Comparison of ENCODE assay signal across 24 mouse cellular contexts in the genomic region with DNA sequence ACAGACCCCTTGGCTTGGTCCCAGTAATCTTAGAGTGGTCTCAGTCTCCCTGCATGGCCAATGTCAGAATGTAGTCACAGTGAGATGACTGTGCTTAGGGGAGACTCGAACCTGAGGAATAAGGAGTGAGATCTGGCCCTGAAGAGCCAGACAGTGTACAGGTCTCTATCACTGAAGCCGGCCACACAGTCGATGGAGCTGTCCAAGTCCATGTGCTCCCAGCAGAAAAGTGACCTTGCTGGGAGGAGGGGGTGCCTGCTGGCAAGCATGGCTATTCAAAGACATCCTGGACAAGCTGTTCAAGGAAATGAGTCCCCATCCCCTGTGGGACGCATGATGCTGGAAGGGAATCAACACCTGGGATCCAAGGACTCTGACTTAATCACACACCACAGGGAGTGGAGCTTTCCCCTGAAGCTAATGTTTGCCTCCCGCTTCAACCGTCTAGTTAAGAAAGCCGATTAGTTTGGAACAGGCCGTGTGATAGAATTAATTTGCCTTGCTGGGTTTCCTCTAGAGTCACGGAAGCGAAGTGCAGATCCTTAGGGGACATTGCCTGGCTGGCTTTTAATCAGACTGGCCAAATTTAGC. TPM values are rescaled to one million over a fixed set of nuclear protein-coding genes. Genes with fewer than 3 reads are reported as not detected.
DNase-seq lines count a peak whose midpoint lies in the region; ATAC-seq and TF ChIP-seq lines count a peak whose summit lies in the region.
"Had no signal": no experiment of that assay in that cellular context is flagged by ENCODE, and none has a peak within 500 bp of the region (broad histone marks: within the 10 kb centered on the region; RNA-seq: fewer than 3 reads in every experiment).

No protein-coding gene starts in this region.

- WGBS in kidney, adult 2 months, result 61% methylated on average over 10 of the region's 10 CpGs
- 41% methylated on average over 10 of the region's 10 CpGs for WGBS in hindbrain, embryonic 14.5 days
- 26% methylated on average over 10 of the region's 10 CpGs for WGBS in midbrain, embryonic 16.5 days

- no peaks in the 10 kb centered on the region for H3K36me3 ChIP-seq in kidney, adult 2 months (ENCODE audit: control insufficient read depth, insufficient read depth, low read length)
- H3K36me3 ChIP-seq in hindbrain, embryonic 14.5 days (replicated peaks; ENCODE audit: control insufficient read depth, insufficient read depth), result no peaks in the 10 kb centered on the region
- H3K36me3 ChIP-seq in midbrain, embryonic 16.5 days (ENCODE audit: control insufficient read depth, insufficient read depth, low read length), result no peaks in the 10 kb centered on the region
- H3K36me3 ChIP-seq: G1E; heart, embryonic 10.5 days; limb, embryonic 13.5 days; stomach, embryonic 15.5 days had no signal

- no peak overlapping the region for H3K9ac ChIP-seq in hindbrain, embryonic 14.5 days
- no peak overlapping the region for H3K9ac ChIP-seq in midbrain, embryonic 16.5 days (ENCODE audit: low read depth, low read length)
- H3K9ac ChIP-seq: limb, embryonic 13.5 days; liver, embryonic 14.5 days; stomach, embryonic 15.5 days had no signal

- DNase-seq in cerebellum, postnatal 10 days, result peak; percentile 22 to 41
- no peak for DNase-seq in cerebellum, adult 11-12 months
- DNase-seq in kidney, adult 2 months, result peak; percentile 34
- DNase-seq in kidney, postnatal 4 days, result no peak
- peak; percentile 33 for DNase-seq in hindbrain, embryonic 14.5 days (ENCODE audit: low spot score)
- no peak for DNase-seq in yolk sac, embryonic 10.5 days (ENCODE audit: low spot score)
- no peak for DNase-seq in layer of hippocampus, postnatal 10 days (ENCODE audit: low spot score in 2 of 2)
- DNase-seq: cerebellum, postnatal 25 days; gastrocnemius, postnatal 14 days; heart, postnatal 10 days; kidney, postnatal 10 days; thymus, adult 2 months had no signal

- no peak for TF ChIP-seq CTCF in kidney, adult 2 months (conservative IDR thresholded peaks at IDR 0.05; ENCODE audit: insufficient read depth, insufficient read length, low read depth, low read length)

- no peak overlapping the region for H3K4me2 ChIP-seq in hindbrain, embryonic 14.5 days (replicated peaks)
- H3K4me2 ChIP-seq in midbrain, embryonic 16.5 days (ENCODE audit: low read length), result no peak overlapping the region
- H3K4me2 ChIP-seq: limb, embryonic 13.5 days; stomach, embryonic 15.5 days had no signal

- no peaks in the 10 kb centered on the region for H3K9me3 ChIP-seq in hindbrain, embryonic 14.5 days (ENCODE audit: control insufficient read depth, low read length)
- H3K9me3 ChIP-seq in midbrain, embryonic 16.5 days (replicated peaks; ENCODE audit: control insufficient read depth, low read length, poor library complexity, severe bottlenecking), result no peaks in the 10 kb centered on the region
- H3K9me3 ChIP-seq: G1E; heart, embryonic 10.5 days; limb, embryonic 13.5 days; stomach, embryonic 15.5 days had no signal

- H3K27me3 ChIP-seq in kidney, adult 2 months (replicated peaks; ENCODE audit: control insufficient read depth, insufficient read depth, low read length), result no peaks in the 10 kb centered on the region
- H3K27me3 ChIP-seq in hindbrain, embryonic 14.5 days (ENCODE audit: control insufficient read depth, insufficient read depth, low read length), result no peaks in the 10 kb centered on the region
- H3K27me3 ChIP-seq in midbrain, embryonic 16.5 days (ENCODE audit: control insufficient read depth, insufficient read depth, low read depth, low read length), result no peaks in the 10 kb centered on the region
- H3K27me3 ChIP-seq: limb, embryonic 13.5 days; stomach, embryonic 15.5 days had no signal

- no peak for TF ChIP-seq POLR2A in kidney, adult 2 months (IDR thresholded peaks at IDR 0.05; ENCODE audit: low read depth, low read length)

- no peak overlapping the region for H3K4me3 ChIP-seq in kidney, adult 2 months (ENCODE audit: insufficient read depth, low read depth, low read length)
- H3K4me3 ChIP-seq in hindbrain, embryonic 14.5 days (replicated peaks; ENCODE audit: low read length), result no peak overlapping the region
- H3K4me3 ChIP-seq in midbrain, embryonic 16.5 days (ENCODE audit: low read depth, low read length), result no peak overlapping the region
- H3K4me3 ChIP-seq: heart, embryonic 10.5 days; limb, embryonic 13.5 days; stomach, embryonic 15.5 days had no signal

- no peak overlapping the region for H3K27ac ChIP-seq in kidney, adult 2 months (ENCODE audit: insufficient read depth, low read depth, low read length)
- H3K27ac ChIP-seq in hindbrain, embryonic 14.5 days, result no peak overlapping the region
- peak overlapping the region; percentile 47 for H3K27ac ChIP-seq in midbrain, embryonic 16.5 days (ENCODE audit: low read length)
- H3K27ac ChIP-seq: heart, embryonic 10.5 days; limb, embryonic 13.5 days; liver, embryonic 14.5 days; stomach, embryonic 15.5 days had no signal

- no peaks in the 10 kb centered on the region for H3K4me1 ChIP-seq in kidney, adult 2 months (ENCODE audit: control insufficient read depth, insufficient read depth, low read length)
- H3K4me1 ChIP-seq in hindbrain, embryonic 14.5 days (replicated peaks; ENCODE audit: control insufficient read depth, insufficient read depth, low read length), result no peaks in the 10 kb centered on the region
- peaks cover 6% of the 10 kb centered on the region; the same call in 1 of the 2 replicates for H3K4me1 ChIP-seq in midbrain, embryonic 16.5 days (ENCODE audit: control insufficient read depth, insufficient read depth, low read length)
- H3K4me1 ChIP-seq: heart, embryonic 10.5 days; stomach, embryonic 15.5 days had no signal

- ATAC-seq in hindbrain, embryonic 14.5 days (ENCODE audit: low FRiP score), result peak; percentile 40; the same call in 1 of the 2 replicates
- peak; percentile 66 for ATAC-seq in midbrain, embryonic 16.5 days
- ATAC-seq: CD4-positive, CD25-positive, alpha-beta regulatory T cell, adult 4 months had no signal

RNA-seq across cellular contexts. Expression of gene Cnga3, which starts 24.9 kb away (rescaled TPM):
- not detected in 2 replicates for polyA plus RNA-seq in kidney, adult 2 months (2012; rRNA removed)
- polyA plus RNA-seq in hindbrain, embryonic 14.5 days (2014; fragmentation: Nextera tagmentation; extraction: Ambion mirVana), result 0.12 and 0.16 TPM in 2 replicates
- 0.38 and 0.62 TPM in 2 replicates for polyA plus RNA-seq in midbrain, embryonic 16.5 days (2015; fragmentation: Nextera tagmentation; extraction: Ambion mirVana)
- under 1 TPM; 0.56 to 0.89 TPM for total RNA-seq in layer of hippocampus, postnatal 10 days (2021)
- total RNA-seq: megakaryocyte progenitor cell, adult 5-6 weeks; neutrophil, adult 5-6 weeks had no signal
- polyA plus RNA-seq: embryonic facial prominence, embryonic 11.5 days; G1E; limb, embryonic 13.5 days; liver, embryonic 14.5 days; lung, embryonic 16.5 days; urinary bladder, adult 2 months had no signal

Comparison
In these comparisons a context has a peak if more than half of its experiments do, and no peak if none do; other contexts are left out.
1. DNase-seq: peak in cerebellum, postnatal 10 days (2 of 2), kidney, adult 2 months (single experiment) and hindbrain, embryonic 14.5 days (single experiment); none in cerebellum, adult 11-12 months (single experiment), kidney, postnatal 4 days (0 of 2), yolk sac, embryonic 10.5 days (single experiment) and layer of hippocampus, postnatal 10 days (0 of 2).